ENCODE assay signal across 14 mouse cellular contexts in genomic region chr7:119760527-119760951, GRCm38 (mm10). TPM values are rescaled to one million over a fixed set of nuclear protein-coding genes. Genes with fewer than 3 reads are reported as not detected.
DNase-seq lines count a peak whose midpoint lies in the region; ATAC-seq and TF ChIP-seq lines count a peak whose summit lies in the region.
"Had no signal": no experiment of that assay in that cellular context is flagged by ENCODE, and none has a peak within 500 bp of the region (broad histone marks: within the 10 kb centered on the region; RNA-seq: fewer than 3 reads in every experiment).

Gene Acsm3, plus strand, starts transcription at chr7:119760923.

- WGBS in liver, embryonic 13.5 days (ENCODE audit: insufficient replicate concordance) = 64% methylated on average over 11 of the region's 11 CpGs
- WGBS in forebrain, embryonic 14.5 days = 89% methylated on average over 11 of the region's 11 CpGs

- H3K4me2 ChIP-seq in liver, embryonic 13.5 days = peak within 1 kb of the TSS; percentile 20; the same call in 1 of the 2 replicates
- no peak within 1 kb of the TSS for H3K4me2 ChIP-seq in forebrain, embryonic 14.5 days (ENCODE audit: low read length)
- H3K4me2 ChIP-seq: lung, embryonic 14.5 days; neural tube, embryonic 12.5 days had no signal

- H3K9me3 ChIP-seq in E14TG2a.4 (ENCODE audit: low read length) = peaks cover 4% of the 10 kb centered on the region; the same call in 1 of the 2 replicates
- no peaks in the 10 kb centered on the region for H3K9me3 ChIP-seq in liver, embryonic 13.5 days (replicated peaks)
- H3K9me3 ChIP-seq in forebrain, embryonic 14.5 days (replicated peaks; ENCODE audit: control insufficient read depth, low read length) = no peaks in the 10 kb centered on the region
- H3K9me3 ChIP-seq: neural tube, embryonic 12.5 days had no signal

- ATAC-seq in liver, embryonic 13.5 days (ENCODE audit: low read depth) = peak; percentile 43; the same call in 1 of the 2 replicates
- no peak for ATAC-seq in forebrain, embryonic 14.5 days
- ATAC-seq: Patski had no signal

- no peak for TF ChIP-seq CTCF in E14TG2a.4 (conservative IDR thresholded peaks at IDR 0.05; ENCODE audit: low read length)

- no peaks in the 10 kb centered on the region for H3K4me1 ChIP-seq in E14TG2a.4 (replicated peaks; ENCODE audit: low read depth, low read length)
- no peaks in the 10 kb centered on the region for H3K4me1 ChIP-seq in liver, embryonic 13.5 days (replicated peaks)
- H3K4me1 ChIP-seq in forebrain, embryonic 14.5 days (ENCODE audit: control insufficient read depth, insufficient read depth, low read length) = no peaks in the 10 kb centered on the region
- H3K4me1 ChIP-seq: neural tube, embryonic 12.5 days had no signal

- no peak within 1 kb of the TSS for H3K9ac ChIP-seq in liver, embryonic 13.5 days
- H3K9ac ChIP-seq in forebrain, embryonic 14.5 days (ENCODE audit: low read length) = no peak within 1 kb of the TSS
- H3K9ac ChIP-seq: lung, embryonic 14.5 days; neural tube, embryonic 12.5 days had no signal

- H3K27me3 ChIP-seq in E14TG2a.4 (ENCODE audit: insufficient read depth, low read length) = peaks cover 7% of the 10 kb centered on the region; the same call in 1 of the 2 replicates
- H3K27me3 ChIP-seq in liver, embryonic 13.5 days = no peaks in the 10 kb centered on the region
- no peaks in the 10 kb centered on the region for H3K27me3 ChIP-seq in forebrain, embryonic 14.5 days (replicated peaks; ENCODE audit: control insufficient read depth, insufficient read depth, low read length)
- H3K27me3 ChIP-seq: neural tube, embryonic 12.5 days; Patski had no signal

- no peak within 1 kb of the TSS for H3K27ac ChIP-seq in liver, embryonic 13.5 days
- H3K27ac ChIP-seq in forebrain, embryonic 14.5 days (ENCODE audit: low read depth, low read length) = no peak within 1 kb of the TSS
- H3K27ac ChIP-seq: neural tube, embryonic 12.5 days had no signal

- H3K4me3 ChIP-seq in E14TG2a.4 (replicated peaks; ENCODE audit: low read length) = peak within 1 kb of the TSS; percentile 54; the same call in 1 of the 2 replicates
- H3K4me3 ChIP-seq in liver, embryonic 13.5 days (replicated peaks) = no peak within 1 kb of the TSS
- H3K4me3 ChIP-seq in forebrain, embryonic 14.5 days (ENCODE audit: low read depth, low read length) = no peak within 1 kb of the TSS
- H3K4me3 ChIP-seq: neural tube, embryonic 12.5 days had no signal

- no peaks in the 10 kb centered on the region for H3K36me3 ChIP-seq in E14TG2a.4 (ENCODE audit: insufficient read depth, low read length)
- no peaks in the 10 kb centered on the region for H3K36me3 ChIP-seq in liver, embryonic 13.5 days
- no peaks in the 10 kb centered on the region for H3K36me3 ChIP-seq in forebrain, embryonic 14.5 days (ENCODE audit: control insufficient read depth, insufficient read depth, low read length)
- H3K36me3 ChIP-seq: neural tube, embryonic 12.5 days had no signal

- peak; percentile 59 for DNase-seq in adrenal gland, postnatal 14 days
- peak; percentile 78 for DNase-seq in kidney, adult 9 months
- DNase-seq in liver, embryonic 13.5 days = no peak
- DNase-seq in forebrain, embryonic 14.5 days (ENCODE audit: low spot score) = no peak
- no peak for DNase-seq in left cerebral cortex, adult 18-20 months (ENCODE audit: low spot score in 2 of 2)
- no peak for DNase-seq in frontal cortex, adult 2 months (ENCODE audit: extremely low spot score in 1 of 2, low spot score in 1 of 2)
- no peak for DNase-seq in T-cell, adult 2 months (ENCODE audit: low spot score)
- DNase-seq: cerebellum, postnatal 36 days; heart, adult 18-20 months; lung, embryonic 14.5 days had no signal

RNA-seq across cellular contexts. Expression of gene Acsm3, which starts in this region (rescaled TPM):
- 52.8 and 59.7 TPM in 2 replicates for total RNA-seq in adrenal gland, postnatal 14 days (2021)
- 0.93 and 1.7 TPM in 2 replicates for polyA plus RNA-seq in liver, embryonic 13.5 days (2015; fragmentation: Nextera tagmentation; extraction: Ambion mirVana)
- 0.30 TPM in 1 of 2 replicates, not detected in the other for polyA plus RNA-seq in forebrain, embryonic 14.5 days (2014; fragmentation: Nextera tagmentation; extraction: Ambion mirVana)
- total RNA-seq in left cerebral cortex, adult 18-20 months (2021) = not detected
- 0.04 and 0.12 TPM in 2 replicates for polyA plus RNA-seq in frontal cortex, adult 2 months (2012; rRNA removed)
- total RNA-seq: hematopoietic stem cell, adult 5-6 weeks had no signal

Comparison
In these comparisons a context has a peak if more than half of its experiments do, and no peak if none do; other contexts are left out.
1. RNA of gene Acsm3 (total RNA-seq): 52.8 to 59.7 TPM in adrenal gland, postnatal 14 days; not detected in left cerebral cortex, adult 18-20 months; every median in the first group is over 10 times any median in the second.
2. DNase-seq: peak in adrenal gland, postnatal 14 days (single experiment) and kidney, adult 9 months (single experiment); none in liver, embryonic 13.5 days (single experiment), forebrain, embryonic 14.5 days (single experiment), left cerebral cortex, adult 18-20 months (0 of 2), frontal cortex, adult 2 months (0 of 2) and T-cell, adult 2 months (single experiment).